Mouse (Mus musculus) forebrain, postnatal 0 days (tissue): ENCODE data around the gene Tmed2. TPM values are rescaled to one million over a fixed set of nuclear protein-coding genes. Genes with fewer than 3 reads are reported as not detected.
A peak's percentile ranks its signal among the peaks of the same experiment; 100 is the strongest.
"Not testable (repeated sequence)": the region's sequence is repeated elsewhere in the genome, so short reads cannot be mapped to it uniquely, and the experiment has no call there.

Source experiments
- ATAC-seq: fragments of 200-750 bp; cut with Nextera tagmentation; 2 replicates; pipeline ENCODE4 v1.8.0; 2017; ENCODE audit warnings: mild to moderate bottlenecking, moderate library complexity
- DNase-seq: peaks from one replicate; pipeline ENCODE4 v3.0.0-alpha.2; 2015
- H3K27ac ChIP-seq: fragments of 300-500 bp; sonication (generic); 2 replicates; pipeline ENCODE4 v1.5.1; 2014; ENCODE audit warnings: low read depth, mild to moderate bottlenecking, antibody characterized with exemption, low read length, moderate library complexity, mixed read lengths
- H3K27me3 ChIP-seq: fragments of 300-500 bp; sonication (generic); 2 replicates; pipeline ENCODE4 v1.6.1; 2014; ENCODE audit warnings: mild to moderate bottlenecking, low read length, mixed read lengths; ENCODE audit not compliant: insufficient read depth
- H3K36me3 ChIP-seq: fragments of 300-500 bp; sonication (generic); 2 replicates; pipeline ENCODE4 v1.6.1; 2014; ENCODE audit warnings: mild to moderate bottlenecking, moderate library complexity; ENCODE audit not compliant: insufficient read depth
- H3K4me1 ChIP-seq: fragments of 300-500 bp; sonication (generic); 2 replicates; pipeline ENCODE4 v1.6.1; 2014; ENCODE audit warnings: antibody characterized with exemption; ENCODE audit not compliant: insufficient read depth
- H3K4me2 ChIP-seq: fragments of 300-500 bp; sonication (generic); 2 replicates; pipeline ENCODE4 v1.6.1; 2014; ENCODE audit warnings: low read depth, mild to moderate bottlenecking, moderate library complexity
- H3K4me3 ChIP-seq: fragments of 300-500 bp; sonication (generic); 2 replicates; pipeline ENCODE4 v1.5.1; 2014; ENCODE audit warnings: low read depth, low read length, mixed read lengths
- H3K9ac ChIP-seq: fragments of 300-500 bp; sonication (generic); 2 replicates; pipeline ENCODE4 v1.6.1; 2014; ENCODE audit warnings: mild to moderate bottlenecking
- H3K9me3 ChIP-seq: fragments of 300-500 bp; sonication (generic); 2 replicates; pipeline ENCODE4 v1.6.1; 2016; ENCODE audit warnings: low read length
- CTCF ChIP-seq: sonication (generic); IDR thresholded peaks from 2 replicates; pipeline ENCODE4 v1.5.1; 2016; ENCODE audit warnings: antibody characterized with exemption, control low read depth, low read depth
- WGBS: fragments of 180-500 bp; shearing (Covaris S2); extraction: QIAGEN DNeasy Blood & Tissue Kit; methylation state at CpG from one replicate; pipeline ENCODE4 v1.1.7; 2014; 5-methylcytosine and 5-hydroxymethylcytosine counted together
- polyA plus RNA-seq: library from polyadenylated mRNA; unstranded; fragments of >200 nt; fragmentation: Nextera tagmentation; extraction: Ambion mirVana; gene quantifications from 2 replicates; pipeline ENCODE4 v1.2.1, GENCODE M21; 2015
- total RNA-seq: library from RNA; depleted of rRNA; stranded (reverse); fragments of >200 nt; gene quantifications from 2 replicates; pipeline ENCODE4 v1.2.3, GENCODE M21; 2014; rRNA removed

The Tmed2 gene
- total and polyA plus RNA-seq, 2 experiments from 2014 or later = 319 to 354 TPM

- ATAC-seq (no peak), DNase-seq (no peak)
- no peaks in the 10 kb centered on the region for H3K9me3 ChIP-seq
- peaks cover 14% of the 10 kb centered on the region for H3K4me1 ChIP-seq
- no peak overlapping the region for H3K4me2 ChIP-seq
- H3K27ac ChIP-seq = no peak overlapping the region
- no peak for TF ChIP-seq CTCF
- H3K27me3 ChIP-seq = no peaks in the 10 kb centered on the region
- H3K36me3 ChIP-seq = peaks cover 68% of the 10 kb centered on the region
- H3K4me3 ChIP-seq = no peak overlapping the region
- WGBS = 97% methylated on average over 7 of the region's 7 CpGs
- H3K9ac ChIP-seq = no peak overlapping the region
These were observed 35.0 kb downstream of the Tmed2 start for GRCm38 (mm10) chr5:124575467-124575866.

GRCm38 (mm10) chr5:124578633-124579317 lies 38.3 kb downstream of the Tmed2 start, which contains the start of the genes Eif2b1 and Gtf2h3:
Eif2b1 (minus strand) TSS chr5:124579131.
Gtf2h3 (plus strand) TSS chr5:124579140.
- peak within 1 kb of the TSS; percentile 70 for H3K9ac ChIP-seq
- no peaks in the 10 kb centered on the region for H3K27me3 ChIP-seq
- H3K4me3 ChIP-seq = peak within 1 kb of the TSS; percentile 57
- TF ChIP-seq CTCF = peak; percentile 29; the same call in 1 of the 2 replicates
- ATAC-seq (peak; percentile 98), DNase-seq (peak; percentile 98)
- H3K4me1 ChIP-seq = peaks cover 14% of the 10 kb centered on the region
- peak within 1 kb of the TSS; percentile 70 for H3K27ac ChIP-seq
- peaks cover 46% of the 10 kb centered on the region for H3K36me3 ChIP-seq
- peak within 1 kb of the TSS; percentile 93 for H3K4me2 ChIP-seq
- 3% methylated on average over 51 of the region's 51 CpGs for WGBS
- H3K9me3 ChIP-seq = no peaks in the 10 kb centered on the region

GRCm38 (mm10) chr5:124582515-124582914 lies 42.0 kb downstream of the Tmed2 start:
- WGBS = 90% methylated on average over 5 of the region's 5 CpGs
- no peak for TF ChIP-seq CTCF
- no peak for DNase-seq
- Histone ChIP-seq H3K4me2 (no peak overlapping the region), H3K9me3 (no peaks in the 10 kb centered on the region), H3K36me3 (peaks cover 34% of the 10 kb centered on the region), H3K27me3 (no peaks in the 10 kb centered on the region), H3K27ac (no peak overlapping the region), H3K9ac (no peak overlapping the region), H3K4me1 (peaks cover 14% of the 10 kb centered on the region), H3K4me3 (no peak overlapping the region)
- ATAC-seq = no peak

GRCm38 (mm10) chr5:124592768-124593167 lies 52.3 kb downstream of the Tmed2 start:
- no peak overlapping the region for H3K27ac ChIP-seq
- ATAC-seq (no peak), DNase-seq (no peak)
- 98% methylated on average over 3 of the region's 3 CpGs for WGBS
- H3K27me3 ChIP-seq = no peaks in the 10 kb centered on the region
- H3K9ac ChIP-seq = no peak overlapping the region
- H3K9me3 ChIP-seq = no peaks in the 10 kb centered on the region
- H3K4me2 ChIP-seq = no peak overlapping the region
- TF ChIP-seq CTCF = no peak
- H3K4me1 ChIP-seq = no peaks in the 10 kb centered on the region
- H3K4me3 ChIP-seq = no peak overlapping the region
- peaks cover 70% of the 10 kb centered on the region for H3K36me3 ChIP-seq

- peak; percentile 100 for ATAC-seq
- 7% methylated on average over 30 of the region's 30 CpGs for WGBS
- Histone ChIP-seq H3K4me3 (peak overlapping the region; percentile 90), H3K36me3 (peaks cover 31% of the 10 kb centered on the region), H3K27me3 (no peaks in the 10 kb centered on the region), H3K9ac (peak overlapping the region; percentile 67), H3K4me1 (peaks cover 7% of the 10 kb centered on the region), H3K9me3 (no peaks in the 10 kb centered on the region), H3K27ac (peak overlapping the region; percentile 58; the same call in 1 of the 2 replicates), H3K4me2 (peak overlapping the region; percentile 95)
- peak; percentile 98 for DNase-seq
- TF ChIP-seq CTCF = no peak
These were observed 58.0 kb downstream of the Tmed2 start for GRCm38 (mm10) chr5:124598224-124599174.

- peaks cover 21% of the 10 kb centered on the region for H3K36me3 ChIP-seq
- H3K9me3 ChIP-seq, H3K27ac ChIP-seq, ATAC-seq, H3K4me1 ChIP-seq, H3K9ac ChIP-seq, H3K27me3 ChIP-seq, DNase-seq, H3K4me3 ChIP-seq: not testable (repeated sequence)
- 64% methylated on average over 8 of the region's 8 CpGs for WGBS
- peak overlapping the region; percentile 95 for H3K4me2 ChIP-seq
These were observed 59.2 kb downstream of the Tmed2 start for GRCm38 (mm10) chr5:124599726-124600125.

Other genes with a start within 250 kb of the Tmed2 start
- 15.0 and 23.6 TPM in 2 replicates for gene Mphosph9, start 212.7 kb upstream of the Tmed2 start, total RNA-seq
- 4.5 and 7.8 TPM in 2 replicates for gene Mphosph9, start 212.7 kb upstream of the Tmed2 start, polyA plus RNA-seq
- 14.1 and 15.2 TPM in 2 replicates for gene 2810006K23Rik, start 212.6 kb upstream of the Tmed2 start, total RNA-seq
- gene 2810006K23Rik, start 212.6 kb upstream of the Tmed2 start, polyA plus RNA-seq = 9.1 and 9.2 TPM in 2 replicates
- 178 and 183 TPM in 2 replicates for gene Cdk2ap1, start 177.6 kb upstream of the Tmed2 start, total RNA-seq
- gene Cdk2ap1, start 177.6 kb upstream of the Tmed2 start, polyA plus RNA-seq = 101 and 115 TPM in 2 replicates
- gene Sbno1, start 114.7 kb upstream of the Tmed2 start, total RNA-seq = 41.7 and 52.1 TPM in 2 replicates
- gene Sbno1, start 114.7 kb upstream of the Tmed2 start, polyA plus RNA-seq = 44.1 and 70.4 TPM in 2 replicates
- 43.4 and 45.0 TPM in 2 replicates for gene Kmt5a, start 100.8 kb upstream of the Tmed2 start, total RNA-seq
- gene Kmt5a, start 100.8 kb upstream of the Tmed2 start, polyA plus RNA-seq = 21.2 and 23.6 TPM in 2 replicates
- gene Rilpl2, start 62.3 kb upstream of the Tmed2 start, total RNA-seq = 37.9 and 38.2 TPM in 2 replicates
- gene Rilpl2, start 62.3 kb upstream of the Tmed2 start, polyA plus RNA-seq = 39.4 and 41.2 TPM in 2 replicates
- 15.9 and 16.0 TPM in 2 replicates for gene Snrnp35, start 57.6 kb upstream of the Tmed2 start, total RNA-seq
- gene Snrnp35, start 57.6 kb upstream of the Tmed2 start, polyA plus RNA-seq = 16.6 and 17.7 TPM in 2 replicates
- gene Rilpl1, start 9.3 kb upstream of the Tmed2 start, total RNA-seq = 11.8 and 14.4 TPM in 2 replicates
- 9.0 and 10.0 TPM in 2 replicates for gene Rilpl1, start 9.3 kb upstream of the Tmed2 start, polyA plus RNA-seq
- gene Ddx55, start 12.2 kb downstream of the Tmed2 start, total RNA-seq = 23.2 and 24.0 TPM in 2 replicates
- gene Ddx55, start 12.2 kb downstream of the Tmed2 start, polyA plus RNA-seq = 13.6 and 20.1 TPM in 2 replicates
- 39.9 and 55.1 TPM in 2 replicates for gene Eif2b1, start 38.4 kb downstream of the Tmed2 start, total RNA-seq
- 59.3 and 64.1 TPM in 2 replicates for gene Eif2b1, start 38.4 kb downstream of the Tmed2 start, polyA plus RNA-seq
- 33.2 and 38.9 TPM in 2 replicates for gene Gtf2h3, start 38.4 kb downstream of the Tmed2 start, total RNA-seq
- gene Gtf2h3, start 38.4 kb downstream of the Tmed2 start, polyA plus RNA-seq = 26.1 and 35.0 TPM in 2 replicates
- 18.0 and 21.2 TPM in 2 replicates for gene Atp6v0a2, start 87.9 kb downstream of the Tmed2 start, total RNA-seq
- gene Atp6v0a2, start 87.9 kb downstream of the Tmed2 start, polyA plus RNA-seq = 13.9 and 20.1 TPM in 2 replicates
- gene Dnah10, start 184.4 kb downstream of the Tmed2 start, total RNA-seq = 1.0 and 1.2 TPM in 2 replicates
- gene Dnah10, start 184.4 kb downstream of the Tmed2 start, polyA plus RNA-seq = 0.11 and 0.30 TPM in 2 replicates